Mouse (Mus musculus) monocyte, adult 5-6 weeks (primary cell): Measurements from ENCODE around the gene Gm10912. TPM values are rescaled to one million over a fixed set of nuclear protein-coding genes. Genes with fewer than 3 reads are reported as not detected.
"Not testable (repeated sequence)": the region's sequence is repeated elsewhere in the genome, so short reads cannot be mapped to it uniquely, and the experiment has no call there.

Source experiments
- ATAC-seq: fragments of 153-309, 156-312 bp; replicated peaks from 2 replicates; pipeline ENCODE4 v1.8.0; 2017; ENCODE audit warnings: mild to moderate bottlenecking; ENCODE audit not compliant: low TSS enrichment, insufficient number of reproducible peaks, severe bottlenecking, poor library complexity, low FRiP score
- total RNA-seq: library from RNA; stranded (forward); fragments of 200-1000, 200-491, 200-594 nt; gene quantifications from 3 replicates; pipeline ENCODE4 v1.2.3, GENCODE M21; 2017

Gm10912 gene
- total RNA-seq, 1 experiment from 2014 or later = not detected

GRCm38 (mm10) chr2:104059786-104060185, 5.8 kb upstream of the Gm10912 start:
- no peak for ATAC-seq

GRCm38 (mm10) chr2:104060996-104061395, 4.6 kb upstream of the Gm10912 start:
- no peak for ATAC-seq

- no peak for ATAC-seq
Measured at GRCm38 (mm10) chr2:104062665-104063064, 3.0 kb upstream of the Gm10912 start.

GRCm38 (mm10) chr2:104064152-104064551, 1.5 kb upstream of the Gm10912 start:
- no peak for ATAC-seq

- ATAC-seq = not testable (repeated sequence)
Measured at GRCm38 (mm10) chr2:104068450-104068849, 2.8 kb downstream of the Gm10912 start, which contains the start of gene Gm10799. TSS of gene Gm10799 (minus strand) at chr2:104068550.

- ATAC-seq = 0 out of 2 replicates have a peak, but pooled peaks have one; percentile 31
Measured at GRCm38 (mm10) chr2:104069704-104070185, 4.1 kb downstream of the Gm10912 start, which contains the start of gene Cd59b. TSS of gene Cd59b (plus strand) at chr2:104069849.

GRCm38 (mm10) chr2:104078285-104078684, 12.7 kb downstream of the Gm10912 start:
- not testable (repeated sequence) for ATAC-seq

- not testable (repeated sequence) for ATAC-seq
Measured at GRCm38 (mm10) chr2:104081436-104082050, 15.9 kb downstream of the Gm10912 start.

GRCm38 (mm10) chr2:104082474-104082873, 16.8 kb downstream of the Gm10912 start:
- ATAC-seq = no peak

- ATAC-seq = not testable (repeated sequence)
Measured at GRCm38 (mm10) chr2:104084027-104084426, 18.4 kb downstream of the Gm10912 start.

GRCm38 (mm10) chr2:104087562-104087961, 21.9 kb downstream of the Gm10912 start:
- not testable (repeated sequence) for ATAC-seq

GRCm38 (mm10) chr2:104093305-104093704, 27.7 kb downstream of the Gm10912 start:
- no peak for ATAC-seq

- ATAC-seq = no peak
Measured at GRCm38 (mm10) chr2:104095741-104096213, 30.2 kb downstream of the Gm10912 start, which contains the start of gene Cd59a. TSS of gene Cd59a (plus strand) at chr2:104095801.

- no peak for ATAC-seq
Measured at GRCm38 (mm10) chr2:104096256-104096655, 30.6 kb downstream of the Gm10912 start.

- ATAC-seq = not testable (repeated sequence)
Measured at GRCm38 (mm10) chr2:104096796-104097195, 31.2 kb downstream of the Gm10912 start.

GRCm38 (mm10) chr2:104097396-104097795, 31.8 kb downstream of the Gm10912 start:
- ATAC-seq = not testable (repeated sequence)

GRCm38 (mm10) chr2:104098529-104099230, 33.1 kb downstream of the Gm10912 start:
- no peak for ATAC-seq

GRCm38 (mm10) chr2:104099231-104099585, 33.6 kb downstream of the Gm10912 start:
- ATAC-seq = no peak

- ATAC-seq = no peak
Measured at GRCm38 (mm10) chr2:104099946-104100345, 34.3 kb downstream of the Gm10912 start.

GRCm38 (mm10) chr2:104104800-104105199, 39.2 kb downstream of the Gm10912 start:
- ATAC-seq = no peak
